Mouse (Mus musculus): ENCODE data around the gene Ppp1r3e. TPM values are rescaled to one million over a fixed set of nuclear protein-coding genes. Genes with fewer than 3 reads are reported as not detected.

Ppp1r3e gene
- polyA plus RNA-seq (2016; fragmentation: Nextera tagmentation; extraction: Ambion mirVana) = 0.56 and 1.3 TPM in 2 replicates

- Histone ChIP-seq H3K9ac (peak within 1 kb of the TSS; percentile 78), H3K4me3 (peak within 1 kb of the TSS; percentile 71), H3K9me3 (no peaks in the 10 kb centered on the region), H3K36me3 (no peaks in the 10 kb centered on the region), H3K27ac (peak within 1 kb of the TSS; percentile 63; the same call in 1 of the 2 replicates), H3K27me3 (peaks cover 18% of the 10 kb centered on the region; the same call in 1 of the 2 replicates), H3K4me1 (peaks cover 15% of the 10 kb centered on the region), H3K4me2 (replicated peaks) (peak within 1 kb of the TSS; percentile 99)
- peak; percentile 73 for ATAC-seq (ENCODE audit: insufficient number of reproducible peaks, insufficient read depth, low FRiP score, low TSS enrichment)
- 0% methylated on average over 58 of the region's 61 CpGs for WGBS
Observed at GRCm38 (mm10) chr14:54877048-54877715, at the start of gene Ppp1r3e. Ppp1r3e (minus strand) TSS chr14:54877550.

- peak overlapping the region; percentile 71 for H3K4me2 ChIP-seq (replicated peaks)
- peaks cover 10% of the 10 kb centered on the region for H3K36me3 ChIP-seq
- peaks cover 30% of the 10 kb centered on the region for H3K4me1 ChIP-seq
- H3K27me3 ChIP-seq = no peaks in the 10 kb centered on the region
- peak overlapping the region; percentile 84 for H3K9ac ChIP-seq
- H3K9me3 ChIP-seq = peaks cover 8% of the 10 kb centered on the region
- WGBS = under 1% methylated on average over 52 of the region's 58 CpGs
- H3K4me3 ChIP-seq = peak overlapping the region; percentile 51
- peak; percentile 76 for ATAC-seq (ENCODE audit: insufficient number of reproducible peaks, insufficient read depth, low FRiP score, low TSS enrichment)
- H3K27ac ChIP-seq = peak overlapping the region; percentile 99
Observed at GRCm38 (mm10) chr14:54926401-54927158, 49.2 kb upstream of the Ppp1r3e start.

GRCm38 (mm10) chr14:54925349-54926342 is 48.3 kb upstream of the Ppp1r3e start, which contains the start of gene Efs:
Efs (minus strand) TSS chr14:54926126.
- 1% methylated on average over 57 of the region's 57 CpGs for WGBS
- peaks cover 17% of the 10 kb centered on the region for H3K9me3 ChIP-seq

DNA sequence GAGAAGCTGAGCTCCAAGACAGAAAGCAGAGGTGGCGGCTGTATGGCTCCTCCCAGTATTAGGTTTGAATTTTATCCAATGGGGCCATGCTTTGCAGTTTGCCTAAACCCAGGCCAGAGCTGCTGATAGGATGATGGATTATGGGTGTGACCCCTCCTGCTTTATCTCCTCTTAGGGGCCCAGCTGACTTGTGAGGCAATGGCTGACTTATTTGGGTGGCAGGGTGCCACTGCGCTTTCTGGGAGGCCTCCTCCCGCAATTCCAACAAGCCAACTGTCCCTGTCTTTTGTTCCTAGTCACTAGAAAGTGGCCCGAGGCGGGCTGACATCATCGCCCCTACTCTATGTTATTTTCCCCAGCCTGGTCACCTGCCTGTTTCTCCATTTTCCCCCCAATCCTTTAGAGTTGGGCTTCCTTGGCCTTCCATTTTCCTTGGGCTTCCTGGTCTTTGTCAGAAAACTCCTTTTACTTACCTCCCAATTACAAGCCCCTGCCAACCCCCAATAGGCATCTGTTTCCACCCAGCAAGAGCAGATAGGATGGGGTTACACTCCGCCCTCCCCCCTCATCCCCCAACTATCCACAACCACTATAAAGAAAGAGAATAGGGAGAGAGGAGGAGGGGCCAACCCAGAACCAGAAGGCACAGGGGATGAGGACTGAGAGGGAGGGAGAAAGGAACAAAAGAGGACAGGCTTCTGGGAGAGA is 47.4 kb upstream of the Ppp1r3e start:
- Histone ChIP-seq H3K4me1 (peaks cover 30% of the 10 kb centered on the region), H3K9ac (peak overlapping the region; percentile 84), H3K27ac (peak overlapping the region; percentile 99), H3K4me2 (replicated peaks) (peak overlapping the region; percentile 71), H3K36me3 (peaks cover 28% of the 10 kb centered on the region), H3K9me3 (peaks cover 18% of the 10 kb centered on the region), H3K4me3 (peak overlapping the region; percentile 51), H3K27me3 (no peaks in the 10 kb centered on the region)
- ATAC-seq (ENCODE audit: insufficient number of reproducible peaks, insufficient read depth, low FRiP score, low TSS enrichment) = peak; percentile 52
- 7% methylated on average over 7 of the region's 7 CpGs for WGBS

More at GRCm38 (mm10) chr14:54925349-54926342, 48.3 kb upstream of the Ppp1r3e start, which contains the start of gene Efs:
- no peaks in the 10 kb centered on the region for H3K27me3 ChIP-seq
- H3K36me3 ChIP-seq = peaks cover 20% of the 10 kb centered on the region
- peak within 1 kb of the TSS; percentile 99 for H3K27ac ChIP-seq
- peak within 1 kb of the TSS; percentile 51 for H3K4me3 ChIP-seq
- H3K4me1 ChIP-seq = peaks cover 30% of the 10 kb centered on the region
- H3K4me2 ChIP-seq (replicated peaks) = peak within 1 kb of the TSS; percentile 71
- peak; percentile 53 for ATAC-seq (ENCODE audit: insufficient number of reproducible peaks, insufficient read depth, low FRiP score, low TSS enrichment)
- peak within 1 kb of the TSS; percentile 84 for H3K9ac ChIP-seq

- H3K9me3 ChIP-seq = peaks cover 18% of the 10 kb centered on the region
- H3K27ac ChIP-seq = no peak overlapping the region
- peaks cover 15% of the 10 kb centered on the region for H3K4me1 ChIP-seq
- peaks cover 70% of the 10 kb centered on the region for H3K36me3 ChIP-seq
- no peak overlapping the region for H3K4me2 ChIP-seq (replicated peaks)
- H3K27me3 ChIP-seq = no peaks in the 10 kb centered on the region
- H3K9ac ChIP-seq = no peak overlapping the region
- H3K4me3 ChIP-seq = no peak overlapping the region
- 92% methylated on average over 16 of the region's 16 CpGs for WGBS
- no peak for ATAC-seq (ENCODE audit: insufficient number of reproducible peaks, insufficient read depth, low FRiP score, low TSS enrichment)
Observed at GRCm38 (mm10) chr14:54920076-54920685, 42.8 kb upstream of the Ppp1r3e start.

GRCm38 (mm10) chr14:54913343-54913742 is 36.0 kb upstream of the Ppp1r3e start:
- 22% methylated on average over 10 of the region's 10 CpGs for WGBS
- Histone ChIP-seq H3K4me2 (replicated peaks) (peak overlapping the region; percentile 86), H3K9me3 (no peaks in the 10 kb centered on the region), H3K9ac (peak overlapping the region; percentile 94), H3K36me3 (peaks cover 51% of the 10 kb centered on the region), H3K27me3 (no peaks in the 10 kb centered on the region), H3K4me1 (peaks cover 9% of the 10 kb centered on the region), H3K4me3 (peak overlapping the region; percentile 80), H3K27ac (peak overlapping the region; percentile 86)
- ATAC-seq (ENCODE audit: insufficient number of reproducible peaks, insufficient read depth, low FRiP score, low TSS enrichment) = no peak

- Histone ChIP-seq H3K9me3 (no peaks in the 10 kb centered on the region), H3K4me1 (peaks cover 9% of the 10 kb centered on the region), H3K4me3 (peak within 1 kb of the TSS; percentile 80), H3K36me3 (peaks cover 52% of the 10 kb centered on the region), H3K27me3 (no peaks in the 10 kb centered on the region), H3K4me2 (replicated peaks) (peak within 1 kb of the TSS; percentile 86), H3K27ac (peak within 1 kb of the TSS; percentile 86), H3K9ac (peak within 1 kb of the TSS; percentile 94)
- peak; percentile 95 for ATAC-seq (ENCODE audit: insufficient number of reproducible peaks, insufficient read depth, low FRiP score, low TSS enrichment)
- WGBS = under 1% methylated on average over 21 of the region's 28 CpGs
Observed at GRCm38 (mm10) chr14:54912886-54913285, 35.5 kb upstream of the Ppp1r3e start, which contains the start of gene Slc22a17. Slc22a17 (minus strand) TSS chr14:54913132.

DNA sequence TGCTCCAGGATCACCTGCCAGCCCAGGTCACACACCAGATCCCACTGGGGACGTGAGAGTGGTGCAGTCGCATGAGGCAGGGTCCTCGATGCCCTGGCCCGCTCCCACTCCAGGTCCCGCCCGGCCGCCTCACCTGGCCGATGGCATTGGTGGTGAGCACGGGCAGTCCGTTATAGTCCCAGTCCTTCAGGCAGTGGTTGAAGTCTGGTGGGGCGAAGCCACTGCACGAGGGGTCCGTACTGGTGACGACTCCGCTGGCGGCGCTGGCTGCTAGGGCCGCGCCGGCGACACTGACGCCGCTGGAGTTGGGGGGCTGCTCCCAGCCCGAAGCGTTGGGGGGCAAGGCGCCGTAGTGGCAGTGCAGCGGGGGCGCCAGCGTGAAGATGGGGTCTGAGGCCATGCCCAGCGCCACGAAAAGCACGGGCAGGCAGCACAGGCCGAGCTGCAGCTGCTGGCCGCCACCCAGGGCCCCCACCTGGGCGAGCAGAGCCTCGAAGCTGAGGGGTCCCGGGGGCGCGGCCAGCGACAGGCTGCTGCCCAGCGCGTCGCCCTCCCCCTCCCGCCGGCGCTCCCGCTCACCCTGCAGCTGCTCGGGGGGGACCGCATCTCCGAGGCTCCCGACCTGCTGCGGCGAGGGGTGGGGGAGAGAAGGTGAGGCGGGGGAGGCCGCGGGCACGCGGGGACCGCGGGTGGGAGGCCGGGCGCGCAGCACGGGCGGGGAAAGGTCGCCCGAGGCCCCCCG is 34.9 kb upstream of the Ppp1r3e start:
- H3K4me2 ChIP-seq (replicated peaks) = peak overlapping the region; percentile 86
- peak overlapping the region; percentile 86 for H3K27ac ChIP-seq
- H3K27me3 ChIP-seq = no peaks in the 10 kb centered on the region
- WGBS = 4% methylated on average over 57 of the region's 69 CpGs
- peak; percentile 49; the same call in 1 of the 2 replicates for ATAC-seq (ENCODE audit: insufficient number of reproducible peaks, insufficient read depth, low FRiP score, low TSS enrichment)
- peaks cover 9% of the 10 kb centered on the region for H3K4me1 ChIP-seq
- H3K9ac ChIP-seq = peak overlapping the region; percentile 94
- H3K9me3 ChIP-seq = no peaks in the 10 kb centered on the region
- peak overlapping the region; percentile 80 for H3K4me3 ChIP-seq
- peaks cover 52% of the 10 kb centered on the region for H3K36me3 ChIP-seq

- peaks cover 60% of the 10 kb centered on the region for H3K36me3 ChIP-seq
- no peak for ATAC-seq (ENCODE audit: insufficient number of reproducible peaks, insufficient read depth, low FRiP score, low TSS enrichment)
- H3K27me3 ChIP-seq = no peaks in the 10 kb centered on the region
- H3K27ac ChIP-seq = no peak overlapping the region
- H3K4me1 ChIP-seq = peaks cover 9% of the 10 kb centered on the region
- WGBS = 80% methylated on average over 7 of the region's 7 CpGs
- H3K4me3 ChIP-seq = no peak overlapping the region
- H3K4me2 ChIP-seq (replicated peaks) = no peak overlapping the region
- H3K9me3 ChIP-seq = no peaks in the 10 kb centered on the region
- peak overlapping the region; percentile 20 for H3K9ac ChIP-seq
Observed at GRCm38 (mm10) chr14:54908682-54909081, 31.3 kb upstream of the Ppp1r3e start.

DNA sequence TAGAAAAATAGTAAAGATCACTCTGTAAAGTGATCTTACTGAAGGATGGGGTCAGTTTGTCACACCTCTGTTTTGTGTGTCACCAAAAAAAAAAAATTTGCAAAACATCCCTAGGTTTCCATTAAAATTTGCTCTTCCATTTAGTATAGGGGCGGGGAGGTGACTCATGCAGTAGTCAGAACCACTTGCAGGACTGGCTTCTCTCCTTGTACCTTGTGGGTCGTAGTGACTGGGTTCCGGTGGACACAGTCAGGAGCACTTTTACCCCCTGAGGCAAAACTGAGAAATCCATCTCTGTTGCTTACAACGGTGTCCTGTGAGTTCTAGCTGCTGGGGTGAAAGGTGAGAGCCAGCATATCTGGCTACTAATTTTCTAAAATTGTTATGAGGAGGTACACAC is 26.3 kb upstream of the Ppp1r3e start:
- Histone ChIP-seq H3K36me3 (peaks cover 41% of the 10 kb centered on the region), H3K27ac (no peak overlapping the region), H3K27me3 (no peaks in the 10 kb centered on the region), H3K9ac (no peak overlapping the region), H3K4me1 (no peaks in the 10 kb centered on the region), H3K9me3 (no peaks in the 10 kb centered on the region), H3K4me3 (no peak overlapping the region), H3K4me2 (replicated peaks) (no peak overlapping the region)
- WGBS = 82% methylated on average over 4 of the region's 4 CpGs
- ATAC-seq (ENCODE audit: insufficient number of reproducible peaks, insufficient read depth, low FRiP score, low TSS enrichment) = no peak

All from embryonic facial prominence, embryonic 12.5 days (tissue).